Mouse (Mus musculus): ENCODE measurements around the gene Cdkal1. TPM values are rescaled to one million over a fixed set of nuclear protein-coding genes. Genes with fewer than 3 reads are reported as not detected.

The Cdkal1 gene
- polyA plus RNA-seq (2012; rRNA removed), result 5.8 and 7.2 TPM in 2 replicates

DNA sequence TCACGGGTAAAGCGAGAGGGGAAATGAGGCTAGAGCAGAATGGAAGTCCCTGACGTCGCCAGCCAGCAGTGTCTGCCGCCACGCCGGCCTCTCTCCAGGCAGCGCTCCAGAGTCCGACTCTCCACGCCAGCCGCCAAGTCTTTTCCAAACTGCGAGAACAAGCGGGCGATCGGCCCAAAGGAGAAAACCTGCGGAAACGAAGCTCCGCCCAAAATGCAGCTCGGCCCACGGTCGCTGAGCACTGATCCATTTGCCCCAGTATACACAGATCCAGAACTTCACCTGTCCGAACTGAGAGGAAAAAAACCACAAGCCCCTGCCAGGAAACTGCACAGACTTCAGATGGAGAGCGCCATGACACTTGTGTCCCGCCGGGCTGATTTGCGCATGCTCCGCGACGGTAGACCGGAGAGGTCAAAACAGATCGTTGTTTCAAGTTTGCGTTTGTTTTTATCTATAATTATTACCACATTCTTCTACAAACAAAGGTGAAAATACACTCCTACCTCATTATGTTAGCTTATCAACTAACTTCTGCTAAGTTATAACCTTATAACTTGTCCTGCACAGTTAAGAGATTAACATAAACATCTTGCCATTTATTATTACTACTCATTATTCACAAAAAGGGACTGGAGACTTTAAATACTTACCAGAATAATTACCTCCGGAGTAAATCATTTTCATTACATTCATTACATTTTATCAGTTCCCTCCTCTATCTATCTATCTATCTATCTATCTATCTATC, at the start of gene Cdkal1:
Gene Cdkal1 (minus strand): TSS at position 394 of the 751 bp plus-strand sequence.
- peak; percentile 96 for DNase-seq (ENCODE audit: low read depth)
- TF ChIP-seq CTCF (IDR thresholded peaks at IDR 0.05; ENCODE audit: borderline replicate concordance, extremely low read depth, insufficient read depth, insufficient read length), result no peak
- peak; percentile 23; the same call in 1 of the 2 replicates for TF ChIP-seq POLR2A (IDR thresholded peaks at IDR 0.05; ENCODE audit: borderline replicate concordance, extremely low read depth, insufficient read depth, insufficient read length, poor library complexity, severe bottlenecking)

DNA sequence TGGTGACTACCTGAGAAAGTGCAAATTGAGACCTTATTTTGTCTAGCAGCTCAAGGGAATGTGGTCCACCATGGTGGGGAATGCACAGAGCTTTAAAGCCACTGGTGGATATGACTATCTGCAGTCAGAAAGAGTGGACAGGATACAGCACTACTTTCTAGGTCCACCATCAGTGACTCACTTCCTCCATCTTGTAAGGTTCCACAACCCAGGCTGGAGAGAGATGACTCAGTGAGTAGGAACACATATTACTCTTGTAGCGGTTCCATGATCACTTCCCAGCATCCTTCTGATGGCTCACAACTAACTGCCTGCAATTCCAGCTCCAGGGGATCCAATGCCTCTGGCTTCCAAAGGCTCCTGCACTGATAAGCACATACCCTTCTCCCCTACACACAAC, 47.9 kb upstream of the Cdkal1 start:
- no peak for TF ChIP-seq POLR2A (IDR thresholded peaks at IDR 0.05; ENCODE audit: borderline replicate concordance, extremely low read depth, insufficient read depth, insufficient read length, poor library complexity, severe bottlenecking)
- no peak for TF ChIP-seq CTCF (IDR thresholded peaks at IDR 0.05; ENCODE audit: borderline replicate concordance, extremely low read depth, insufficient read depth, insufficient read length)
- no peak for DNase-seq (ENCODE audit: low read depth)

DNA sequence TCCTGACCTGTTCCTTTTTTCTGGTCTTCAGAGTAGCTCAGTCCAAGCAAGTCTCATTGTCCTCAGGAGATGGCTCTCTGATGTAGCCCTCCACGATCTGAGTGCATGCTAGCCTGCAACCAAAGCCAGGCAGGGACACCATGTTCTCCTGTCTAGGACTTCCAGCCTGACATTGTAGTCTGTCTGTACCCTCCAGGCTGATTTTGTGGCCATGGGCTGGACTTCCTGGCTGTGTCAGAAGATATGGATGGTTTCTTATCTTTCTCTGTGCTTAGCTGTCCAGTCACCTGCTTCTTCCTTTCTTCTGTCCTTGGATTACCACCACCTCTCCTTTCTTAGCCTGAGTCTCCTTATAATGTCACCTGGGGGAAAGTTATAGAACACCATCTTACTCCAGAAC, 47.2 kb upstream of the Cdkal1 start:
- no peak for DNase-seq (ENCODE audit: low read depth)
- no peak for TF ChIP-seq CTCF (IDR thresholded peaks at IDR 0.05; ENCODE audit: borderline replicate concordance, extremely low read depth, insufficient read depth, insufficient read length)
- TF ChIP-seq POLR2A (IDR thresholded peaks at IDR 0.05; ENCODE audit: borderline replicate concordance, extremely low read depth, insufficient read depth, insufficient read length, poor library complexity, severe bottlenecking), result no peak

DNA sequence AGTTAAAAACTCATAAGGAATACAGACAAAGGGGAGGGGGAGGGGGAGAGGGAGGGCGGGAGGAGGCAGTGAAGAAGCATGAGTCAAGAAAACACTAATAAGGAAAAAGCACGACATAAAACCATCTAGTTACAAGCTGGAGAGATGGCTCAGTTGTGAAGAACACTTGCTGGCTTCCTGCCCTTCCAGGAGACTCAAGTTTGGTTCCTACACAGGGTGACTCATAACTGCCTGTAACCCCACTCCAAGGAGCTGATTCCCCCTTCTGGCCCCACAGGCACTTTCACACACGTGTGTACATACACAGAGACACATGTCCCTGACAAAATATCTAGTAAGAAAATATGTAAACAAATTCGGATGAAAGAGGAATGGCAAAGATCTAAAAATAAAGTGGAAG, 46.2 kb upstream of the Cdkal1 start:
- TF ChIP-seq POLR2A (IDR thresholded peaks at IDR 0.05; ENCODE audit: borderline replicate concordance, extremely low read depth, insufficient read depth, insufficient read length, poor library complexity, severe bottlenecking) (no peak), CTCF (IDR thresholded peaks at IDR 0.05; ENCODE audit: borderline replicate concordance, extremely low read depth, insufficient read depth, insufficient read length) (no peak)
- no peak for DNase-seq (ENCODE audit: low read depth)

DNA sequence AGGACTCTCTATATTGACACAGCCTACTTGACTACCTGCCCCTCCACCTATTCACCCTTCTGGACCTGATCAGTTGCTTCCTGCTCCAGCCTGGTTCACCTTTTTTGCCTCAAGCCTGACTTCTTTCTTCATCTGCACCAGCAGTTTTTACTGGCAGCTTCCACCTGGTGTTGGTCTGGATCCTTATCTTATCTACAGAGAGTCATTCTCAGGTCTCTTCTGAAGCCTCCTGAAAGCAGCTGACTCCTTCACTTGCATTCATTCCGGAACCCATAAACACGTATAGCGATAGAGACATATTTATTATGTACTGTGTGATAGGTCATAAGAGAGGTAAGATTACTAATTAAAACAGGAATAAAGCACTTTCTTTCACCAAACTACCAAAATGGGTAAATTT, 11.3 kb upstream of the Cdkal1 start:
- TF ChIP-seq CTCF (IDR thresholded peaks at IDR 0.05; ENCODE audit: borderline replicate concordance, extremely low read depth, insufficient read depth, insufficient read length), result no peak
- TF ChIP-seq POLR2A (IDR thresholded peaks at IDR 0.05; ENCODE audit: borderline replicate concordance, extremely low read depth, insufficient read depth, insufficient read length, poor library complexity, severe bottlenecking), result no peak
- DNase-seq (ENCODE audit: low read depth), result no peak

DNA sequence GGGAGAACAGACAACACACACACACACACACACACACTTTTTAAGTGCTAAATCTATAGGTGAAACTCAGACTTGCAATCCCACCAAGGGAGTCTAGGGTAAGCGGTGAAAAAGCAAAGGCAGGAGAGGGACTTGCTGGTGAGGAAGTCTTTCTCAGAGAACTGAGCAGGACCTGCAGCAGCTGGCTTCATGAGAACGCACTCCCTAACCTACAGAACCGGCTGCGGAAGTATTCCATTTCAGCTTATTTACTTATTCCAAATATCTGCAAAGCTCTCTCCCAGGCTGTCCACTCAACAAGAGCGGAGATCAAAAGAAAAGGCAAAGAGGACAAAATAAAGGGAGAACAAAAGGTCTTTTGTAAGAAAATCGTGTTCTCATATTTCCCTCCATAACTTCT, 8.9 kb upstream of the Cdkal1 start:
- peak; percentile 11 for DNase-seq (ENCODE audit: low read depth)
- TF ChIP-seq POLR2A (IDR thresholded peaks at IDR 0.05; ENCODE audit: borderline replicate concordance, extremely low read depth, insufficient read depth, insufficient read length, poor library complexity, severe bottlenecking) (no peak), CTCF (IDR thresholded peaks at IDR 0.05; ENCODE audit: borderline replicate concordance, extremely low read depth, insufficient read depth, insufficient read length) (no peak)

DNA sequence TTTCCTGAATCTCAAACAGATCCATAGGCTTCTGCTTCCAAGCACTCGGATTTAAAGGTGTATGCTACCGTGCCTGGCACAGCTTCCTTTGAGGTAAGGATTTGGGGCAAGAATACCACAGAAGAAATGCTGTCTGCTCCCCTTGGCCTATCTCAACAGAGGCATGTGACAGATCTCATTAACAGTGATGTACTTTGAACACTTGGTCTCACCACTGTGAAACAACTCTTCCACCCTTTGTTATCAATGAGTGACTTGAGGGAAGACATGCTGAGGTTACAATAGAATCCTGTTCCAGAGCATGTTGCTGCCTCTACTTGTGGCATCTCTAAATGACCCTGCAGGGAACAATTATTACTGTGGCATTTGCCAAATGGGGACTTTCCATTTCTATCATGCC, 4.6 kb upstream of the Cdkal1 start:
- no peak for TF ChIP-seq POLR2A (IDR thresholded peaks at IDR 0.05; ENCODE audit: borderline replicate concordance, extremely low read depth, insufficient read depth, insufficient read length, poor library complexity, severe bottlenecking)
- TF ChIP-seq CTCF (IDR thresholded peaks at IDR 0.05; ENCODE audit: borderline replicate concordance, extremely low read depth, insufficient read depth, insufficient read length), result no peak

DNA sequence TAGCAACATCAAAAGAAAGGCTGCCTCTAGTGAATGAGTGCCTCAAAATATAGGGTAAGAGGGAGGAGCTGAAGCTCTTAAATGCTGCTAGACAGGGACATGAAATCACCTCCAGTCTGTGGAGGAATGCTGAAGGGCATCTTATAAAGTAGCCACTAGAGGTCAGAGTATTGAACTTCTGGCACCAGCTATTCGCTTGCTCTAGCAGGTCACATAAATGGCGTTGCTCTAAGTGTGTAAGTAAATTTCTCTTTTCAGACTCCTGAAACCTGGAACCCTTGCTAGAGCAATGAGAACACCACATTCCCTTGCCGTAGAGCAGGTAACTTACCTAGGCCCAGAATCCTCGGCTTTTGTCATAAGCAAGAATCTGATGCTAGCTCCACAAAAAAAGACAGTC, 2.0 kb upstream of the Cdkal1 start:
- peak; percentile 54; the same call in 1 of the 2 replicates for TF ChIP-seq CTCF (IDR thresholded peaks at IDR 0.05; ENCODE audit: borderline replicate concordance, extremely low read depth, insufficient read depth, insufficient read length)
- no peak for TF ChIP-seq POLR2A (IDR thresholded peaks at IDR 0.05; ENCODE audit: borderline replicate concordance, extremely low read depth, insufficient read depth, insufficient read length, poor library complexity, severe bottlenecking)
- peak; percentile 75 for DNase-seq (ENCODE audit: low read depth)

More for the DNA sequence above, 4.6 kb upstream of the Cdkal1 start:
- no peak for DNase-seq (ENCODE audit: low read depth)

DNA sequence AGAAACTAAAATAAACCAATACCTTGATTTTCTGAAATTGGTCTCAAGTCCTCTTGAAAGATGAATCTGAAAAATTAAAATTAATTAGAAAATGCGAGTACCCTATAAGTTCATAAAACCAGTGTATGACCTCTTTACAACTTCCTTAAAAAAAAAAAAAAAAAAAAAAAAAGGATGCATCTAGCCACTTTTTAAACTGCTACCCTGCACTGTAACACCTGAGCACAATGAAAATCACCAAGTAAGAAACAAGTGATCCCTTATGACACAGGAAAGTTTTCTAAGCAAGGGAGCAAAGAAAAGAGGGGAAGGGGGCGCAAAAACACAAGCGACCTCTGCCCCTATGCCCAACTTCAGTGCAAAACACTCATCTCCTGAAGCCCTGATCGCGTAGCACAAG, 598 bp downstream of the Cdkal1 start:
- DNase-seq (ENCODE audit: low read depth), result no peak
- TF ChIP-seq POLR2A (IDR thresholded peaks at IDR 0.05; ENCODE audit: borderline replicate concordance, extremely low read depth, insufficient read depth, insufficient read length, poor library complexity, severe bottlenecking) (no peak), CTCF (IDR thresholded peaks at IDR 0.05; ENCODE audit: borderline replicate concordance, extremely low read depth, insufficient read depth, insufficient read length) (no peak)

DNA sequence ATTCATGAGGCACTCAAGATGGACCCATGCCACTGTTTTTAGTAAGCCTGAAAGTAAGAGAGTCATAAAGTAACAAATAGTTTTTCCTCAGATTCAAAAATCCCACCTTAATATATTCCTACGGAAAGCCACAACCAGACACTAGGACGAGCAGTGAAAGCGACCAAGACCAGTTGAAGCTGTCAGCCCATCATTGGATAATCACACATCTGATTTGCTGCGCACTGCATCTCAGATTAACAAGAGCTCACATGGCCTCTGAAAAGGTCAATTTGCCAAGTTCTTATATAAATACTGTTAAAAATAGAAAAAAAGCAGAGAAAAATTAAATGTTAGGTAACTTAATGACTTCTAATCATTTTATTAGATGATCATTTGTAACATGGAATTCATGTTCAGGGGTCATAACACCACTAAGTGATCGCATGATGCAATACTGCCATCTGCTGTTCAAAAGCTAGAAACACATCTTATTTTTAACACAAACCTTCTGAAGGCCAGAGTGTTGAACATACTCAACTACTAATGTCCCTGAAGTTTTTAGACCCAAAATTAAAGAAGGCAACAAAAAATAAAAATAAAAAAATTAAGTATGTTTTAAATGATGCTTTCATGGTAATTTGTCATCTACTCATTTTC, 16.9 kb downstream of the Cdkal1 start:
- peak; percentile 85 for DNase-seq (ENCODE audit: low read depth)
- TF ChIP-seq POLR2A (IDR thresholded peaks at IDR 0.05; ENCODE audit: borderline replicate concordance, extremely low read depth, insufficient read depth, insufficient read length, poor library complexity, severe bottlenecking), result no peak
- TF ChIP-seq CTCF (IDR thresholded peaks at IDR 0.05; ENCODE audit: borderline replicate concordance, extremely low read depth, insufficient read depth, insufficient read length), result peak; percentile 36; the same call in 1 of the 2 replicates

DNA sequence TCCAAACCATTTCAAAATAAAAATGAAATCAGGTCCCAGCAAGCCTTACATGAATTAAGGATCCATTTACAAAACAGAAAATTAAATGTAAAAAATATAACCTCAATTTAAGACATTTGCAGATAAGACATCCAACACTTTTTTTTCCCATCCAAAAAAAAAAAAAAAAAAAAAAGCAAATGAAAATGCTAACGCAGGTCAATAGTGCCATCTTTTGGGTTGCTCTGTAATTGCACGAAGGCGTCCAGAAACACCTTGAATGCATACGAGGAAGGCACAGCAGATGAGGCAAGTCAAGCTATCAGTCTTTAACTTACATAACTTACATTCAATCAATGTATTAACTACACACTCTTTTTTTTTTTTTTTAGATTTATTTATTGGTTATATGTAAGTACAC, 20.3 kb downstream of the Cdkal1 start:
- peak; percentile 86 for DNase-seq (ENCODE audit: low read depth)
- TF ChIP-seq CTCF (IDR thresholded peaks at IDR 0.05; ENCODE audit: borderline replicate concordance, extremely low read depth, insufficient read depth, insufficient read length), result peak; percentile 73; the same call in 1 of the 2 replicates
- TF ChIP-seq POLR2A (IDR thresholded peaks at IDR 0.05; ENCODE audit: borderline replicate concordance, extremely low read depth, insufficient read depth, insufficient read length, poor library complexity, severe bottlenecking), result no peak

Measured in brain, embryonic 14.5 days (tissue).